10 mouse cellular contexts compared by ENCODE assay signal in genomic region chr12:79991279-79991678, GRCm38 (mm10).
DNase-seq lines count a peak whose midpoint lies in the region; ATAC-seq lines count a peak whose summit lies in the region.
"Had no signal": no experiment of that assay in that cellular context is flagged by ENCODE, and none has a peak within 500 bp of the region (broad histone marks: within the 10 kb centered on the region; RNA-seq: fewer than 3 reads in every experiment).

No protein-coding gene starts in this region.

- peak overlapping the region; percentile 73 for H3K27ac ChIP-seq in kidney, embryonic 15.5 days
- H3K27ac ChIP-seq in forebrain, embryonic 13.5 days: peak overlapping the region; percentile 64
- 0 out of 2 replicates have a peak overlapping the region, but pooled peaks have one; percentile 59 for H3K27ac ChIP-seq in limb, embryonic 10.5 days
- peak overlapping the region; percentile 67 for H3K27ac ChIP-seq in neural tube, embryonic 15.5 days (replicated peaks)

- H3K4me2 ChIP-seq in kidney, embryonic 15.5 days: no peak overlapping the region
- H3K4me2 ChIP-seq in forebrain, embryonic 13.5 days: no peak overlapping the region
- no peak overlapping the region for H3K4me2 ChIP-seq in neural tube, embryonic 15.5 days
- H3K4me2 ChIP-seq: heart, embryonic 15.5 days had no signal

- no peak overlapping the region for H3K4me3 ChIP-seq in kidney, embryonic 15.5 days (replicated peaks)
- H3K4me3 ChIP-seq in forebrain, embryonic 13.5 days: no peak overlapping the region
- no peak overlapping the region for H3K4me3 ChIP-seq in limb, embryonic 10.5 days
- no peak overlapping the region for H3K4me3 ChIP-seq in neural tube, embryonic 15.5 days (replicated peaks)
- H3K4me3 ChIP-seq: heart, embryonic 15.5 days had no signal

- H3K4me1 ChIP-seq in kidney, embryonic 15.5 days: peaks cover 71% of the 10 kb centered on the region
- peaks cover 37% of the 10 kb centered on the region for H3K4me1 ChIP-seq in forebrain, embryonic 13.5 days
- peaks cover 51% of the 10 kb centered on the region for H3K4me1 ChIP-seq in limb, embryonic 10.5 days
- peaks cover 46% of the 10 kb centered on the region for H3K4me1 ChIP-seq in neural tube, embryonic 15.5 days

- no peaks in the 10 kb centered on the region for H3K9me3 ChIP-seq in kidney, embryonic 15.5 days (replicated peaks)
- H3K9me3 ChIP-seq in forebrain, embryonic 13.5 days (replicated peaks): no peaks in the 10 kb centered on the region
- H3K9me3 ChIP-seq in limb, embryonic 10.5 days (replicated peaks): no peaks in the 10 kb centered on the region
- H3K9me3 ChIP-seq in neural tube, embryonic 15.5 days (replicated peaks): no peaks in the 10 kb centered on the region
- H3K9me3 ChIP-seq: heart, embryonic 15.5 days had no signal

- no peak for DNase-seq in kidney, adult 18-20 months
- no peak for DNase-seq in limb, embryonic 10.5 days (ENCODE audit: low spot score)
- no peak for DNase-seq in urinary bladder, postnatal 4 days (ENCODE audit: low spot score in 2 of 2)
- DNase-seq in adrenal gland, postnatal 10 days: no peak
- DNase-seq in thymus, postnatal 0 days (ENCODE audit: low spot score): no peak

- WGBS in kidney, embryonic 15.5 days: 60% methylated on average over 5 of the region's 5 CpGs
- 37% methylated on average over 5 of the region's 5 CpGs for WGBS in forebrain, embryonic 13.5 days
- 64% methylated on average over 5 of the region's 5 CpGs for WGBS in limb, embryonic 10.5 days
- WGBS in neural tube, embryonic 15.5 days: 37% methylated on average over 5 of the region's 5 CpGs

- no peak for ATAC-seq in kidney, embryonic 15.5 days (replicated peaks; ENCODE audit: low FRiP score)
- no peak for ATAC-seq in forebrain, embryonic 13.5 days
- ATAC-seq in neural tube, embryonic 15.5 days (ENCODE audit: low FRiP score): no peak
- ATAC-seq: intestine, postnatal 0 days had no signal

- H3K27me3 ChIP-seq in kidney, embryonic 15.5 days: no peaks in the 10 kb centered on the region
- no peaks in the 10 kb centered on the region for H3K27me3 ChIP-seq in forebrain, embryonic 13.5 days
- H3K27me3 ChIP-seq in limb, embryonic 10.5 days (ENCODE audit: low read depth, poor library complexity, severe bottlenecking): no peaks in the 10 kb centered on the region
- H3K27me3 ChIP-seq in neural tube, embryonic 15.5 days (replicated peaks): no peaks in the 10 kb centered on the region
- H3K27me3 ChIP-seq: heart, embryonic 15.5 days had no signal

- no peaks in the 10 kb centered on the region for H3K36me3 ChIP-seq in kidney, embryonic 15.5 days
- H3K36me3 ChIP-seq in forebrain, embryonic 13.5 days (ENCODE audit: poor library complexity, severe bottlenecking): no peaks in the 10 kb centered on the region
- no peaks in the 10 kb centered on the region for H3K36me3 ChIP-seq in limb, embryonic 10.5 days
- H3K36me3 ChIP-seq in neural tube, embryonic 15.5 days: no peaks in the 10 kb centered on the region
- H3K36me3 ChIP-seq: heart, embryonic 15.5 days had no signal

- H3K9ac ChIP-seq in kidney, embryonic 15.5 days: no peak overlapping the region
- no peak overlapping the region for H3K9ac ChIP-seq in forebrain, embryonic 13.5 days
- H3K9ac ChIP-seq in neural tube, embryonic 15.5 days (replicated peaks): no peak overlapping the region
- H3K9ac ChIP-seq: heart, embryonic 15.5 days had no signal
